Mouse (Mus musculus): ENCODE results near the gene Zfp638. TPM values are rescaled to one million over a fixed set of nuclear protein-coding genes. Genes with fewer than 3 reads are reported as not detected.
"Not testable (repeated sequence)": the region's sequence is repeated elsewhere in the genome, so short reads cannot be mapped to it uniquely, and the experiment has no call there.

Zfp638 gene
- total RNA-seq (2021), result 10 to 100 TPM; 57.2 to 73.8 TPM
- long read RNA-seq, experiment 1, partial matches to known transcripts, result 3 of 17 reads
- long read RNA-seq, experiment 1, other reads (novel, unspliced or antisense), result 13 of 17 reads
- long read RNA-seq, experiment 2, partial matches to known transcripts, result 2 of 15 reads
- long read RNA-seq, experiment 2, other reads (novel, unspliced or antisense), result 13 of 15 reads

- peak; percentile 94 to 96 for DNase-seq
- intact Hi-C loops (cut with DNase I), result no loop called here
These were observed at the start of gene Zfp638 for GRCm38 (mm10) chr6:83866954-83867597. TSS of gene Zfp638 (plus strand) at chr6:83867109.

DNA sequence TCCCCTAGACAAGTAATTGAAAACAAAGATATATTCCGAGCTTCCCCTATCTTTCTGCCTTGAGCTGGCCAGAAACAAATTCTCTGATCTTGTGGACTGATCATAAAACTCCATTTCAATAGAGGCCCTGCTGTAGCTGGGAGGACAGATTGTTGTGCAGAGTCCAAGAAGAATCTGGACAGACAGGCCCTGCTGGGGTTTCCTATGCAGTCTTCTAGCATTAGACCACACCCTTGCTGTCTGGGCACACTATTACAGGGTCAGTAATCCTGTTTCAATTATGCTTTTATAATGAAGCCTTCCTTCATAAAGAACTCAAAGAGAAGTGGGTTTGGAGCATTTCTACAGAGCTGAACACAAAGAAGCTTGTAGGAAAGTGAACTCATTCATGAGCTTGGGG, 47.9 kb upstream of the Zfp638 start:
- intact Hi-C loops (cut with DNase I), result no loop called here
- DNase-seq, result no peak

- DNase-seq, result no peak
- intact Hi-C loops (cut with DNase I), result no loop called here
These were observed 46.0 kb upstream of the Zfp638 start for GRCm38 (mm10) chr6:83820727-83821515.

GRCm38 (mm10) chr6:83821856-83822255, 45.1 kb upstream of the Zfp638 start:
- no peak for DNase-seq
- intact Hi-C loops (cut with DNase I), result no loop called here

DNA sequence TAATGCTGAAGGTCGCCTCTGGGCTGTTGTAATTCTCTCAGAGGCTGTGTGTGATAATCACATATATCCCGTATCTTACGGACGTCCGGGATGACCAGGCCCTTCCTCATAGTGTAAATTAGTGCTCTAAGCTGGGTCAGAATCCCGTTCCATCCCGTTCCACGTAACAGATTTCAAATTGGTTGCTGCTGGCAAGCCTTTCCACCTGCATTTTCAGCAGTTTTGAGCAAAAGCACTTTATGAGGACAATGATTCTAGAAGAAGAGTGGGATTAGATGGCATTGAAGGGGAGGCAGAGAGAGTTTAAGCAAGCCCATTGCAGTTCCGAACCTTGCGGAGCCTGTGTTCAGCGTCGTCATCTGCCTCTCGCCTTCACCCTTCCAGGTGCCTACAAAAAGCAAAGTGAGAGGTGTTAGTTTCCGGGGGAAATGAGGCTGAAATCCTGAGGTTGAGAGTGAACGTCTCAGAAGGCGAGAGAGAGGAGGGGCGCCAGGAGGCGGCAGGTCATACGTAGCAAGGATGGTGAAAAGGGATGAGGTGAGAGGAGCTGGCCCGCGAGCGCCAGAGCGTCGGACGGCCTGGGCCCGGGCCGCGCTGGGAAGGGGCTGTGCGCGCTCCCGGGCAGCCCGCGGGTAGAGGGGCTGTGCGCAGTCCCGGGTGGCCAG, 35.8 kb upstream of the Zfp638 start:
- DNase-seq, result peak in 1 of 2 experiments; percentile 3
- intact Hi-C loops (cut with DNase I), result no loop called here

DNA sequence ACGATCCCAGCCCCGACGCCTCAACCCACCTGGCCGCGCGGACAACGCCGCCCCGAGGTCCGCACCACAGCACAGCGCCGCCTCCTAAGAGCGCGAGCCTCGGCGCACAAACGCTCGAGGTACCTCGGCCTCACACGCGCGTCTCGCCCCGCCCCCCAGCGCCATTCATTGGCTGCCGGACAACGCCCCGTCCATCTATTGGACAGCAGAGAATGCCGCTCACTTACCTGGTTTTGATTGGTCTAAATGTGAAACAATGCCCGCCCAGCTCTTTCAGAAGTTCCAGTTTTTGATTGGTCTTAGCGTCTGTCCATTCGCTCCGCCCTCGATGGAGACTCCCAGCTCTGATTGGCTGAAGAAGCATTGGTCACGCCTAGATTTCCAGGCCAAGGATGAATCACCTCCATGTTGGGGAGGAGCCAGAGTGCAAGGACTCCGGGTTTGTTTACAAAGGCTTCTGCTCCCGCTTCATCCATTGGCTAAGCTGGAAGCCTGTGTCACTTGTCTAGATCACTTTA, 35.2 kb upstream of the Zfp638 start, which contains the start of gene Paip2b:
Gene Paip2b, minus strand, starts transcription at position 136 of the 518 bp plus-strand sequence.
- intact Hi-C loops (cut with DNase I), result no loop called here
- DNase-seq, result peak; percentile 98

DNA sequence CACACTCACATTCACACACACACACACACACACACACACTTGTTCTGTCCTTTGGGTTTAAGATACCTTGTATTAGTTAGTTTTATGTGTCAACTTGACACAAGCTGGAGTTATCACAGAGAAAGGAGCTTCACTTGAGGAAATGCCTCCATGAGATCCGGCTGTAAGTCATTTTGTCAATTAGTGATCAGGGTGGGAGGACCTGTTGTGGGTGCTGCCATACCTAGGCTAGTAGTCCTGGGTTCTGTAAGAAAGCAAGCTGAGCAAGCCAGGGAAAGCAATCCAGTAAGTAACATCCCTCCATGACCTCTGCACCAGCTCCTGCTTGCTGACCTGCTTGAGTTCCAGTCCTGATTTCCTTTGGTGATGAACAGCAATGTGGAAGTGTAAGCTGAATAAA, 34.5 kb upstream of the Zfp638 start:
- not testable (repeated sequence) for DNase-seq

DNA sequence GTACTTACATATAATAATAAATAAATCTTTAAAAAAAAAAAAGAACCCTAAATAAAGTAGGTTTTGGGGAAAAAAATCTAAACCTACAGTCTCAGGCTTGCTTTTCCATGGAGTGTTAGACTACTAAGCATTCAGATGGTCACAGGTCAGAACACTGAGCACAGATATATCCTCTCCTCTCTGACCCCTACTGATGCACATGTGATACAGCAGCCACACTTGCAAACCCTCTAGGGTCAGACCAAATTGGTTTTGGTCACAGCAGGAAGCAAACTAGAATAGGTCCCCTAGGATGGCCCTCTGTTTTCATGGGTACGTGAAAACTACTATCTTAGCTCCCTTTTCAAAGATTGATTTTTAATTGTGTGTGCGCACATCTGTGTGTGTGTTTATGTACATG, 30.1 kb upstream of the Zfp638 start:
- DNase-seq, result no peak
- intact Hi-C loops (cut with DNase I), result no loop called here

More for the DNA sequence above, 34.5 kb upstream of the Zfp638 start:
- intact Hi-C loops (cut with DNase I), result not testable (repeated sequence)

- DNase-seq, result no peak
- intact Hi-C loops (cut with DNase I), result no loop called here
These were observed 28.9 kb upstream of the Zfp638 start for GRCm38 (mm10) chr6:83838046-83838445.

DNA sequence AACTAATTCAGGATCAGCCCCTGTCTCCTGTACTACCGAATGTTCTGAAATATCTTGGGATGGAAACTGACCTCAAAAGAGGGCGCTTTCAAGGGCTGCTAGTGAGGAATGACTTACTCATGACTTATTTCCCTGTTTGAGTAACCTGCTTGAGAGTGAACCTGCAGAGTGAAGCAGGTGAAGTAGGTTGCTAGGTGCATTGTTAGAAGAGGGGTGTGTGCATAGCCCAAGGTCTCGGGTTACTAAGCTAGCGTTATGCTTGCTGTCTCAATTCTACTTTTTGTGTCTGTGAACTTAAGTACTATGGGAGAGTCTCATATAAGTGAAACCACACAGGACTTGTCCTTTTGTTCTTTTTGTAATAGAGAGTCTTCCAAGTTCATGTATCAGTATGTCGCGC, 26.8 kb upstream of the Zfp638 start:
- no peak for DNase-seq
- intact Hi-C loops (cut with DNase I), result no loop called here

DNA sequence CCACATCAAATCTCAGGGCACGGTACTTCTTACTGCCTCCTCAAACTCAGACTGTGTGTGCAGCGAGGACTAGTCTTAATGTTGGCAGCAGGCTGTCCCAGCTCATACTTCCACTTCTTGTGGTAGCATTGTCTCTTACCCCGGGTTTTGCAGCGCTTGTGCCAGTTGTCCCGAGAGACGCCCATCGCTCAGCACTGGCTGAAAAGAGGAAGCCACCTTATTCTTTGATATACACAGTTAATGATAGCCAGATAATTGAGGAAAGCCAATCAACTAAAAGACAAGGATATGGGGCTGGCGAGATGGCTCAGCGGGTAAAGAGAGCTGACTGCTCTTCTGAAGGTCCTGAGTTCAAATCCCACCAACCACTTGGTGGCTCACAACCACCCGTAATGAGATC, 22.0 kb upstream of the Zfp638 start:
- DNase-seq, result no peak
- intact Hi-C loops (cut with DNase I), result no loop called here

GRCm38 (mm10) chr6:83846141-83846540, 20.8 kb upstream of the Zfp638 start:
- intact Hi-C loops (cut with DNase I), result no loop called here
- no peak for DNase-seq

- intact Hi-C loops (cut with DNase I), result no loop called here
- DNase-seq, result no peak
These were observed 17.5 kb upstream of the Zfp638 start for GRCm38 (mm10) chr6:83849446-83849845.

GRCm38 (mm10) chr6:83857476-83857875, 9.4 kb upstream of the Zfp638 start:
- intact Hi-C loops (cut with DNase I), result no loop called here

DNA sequence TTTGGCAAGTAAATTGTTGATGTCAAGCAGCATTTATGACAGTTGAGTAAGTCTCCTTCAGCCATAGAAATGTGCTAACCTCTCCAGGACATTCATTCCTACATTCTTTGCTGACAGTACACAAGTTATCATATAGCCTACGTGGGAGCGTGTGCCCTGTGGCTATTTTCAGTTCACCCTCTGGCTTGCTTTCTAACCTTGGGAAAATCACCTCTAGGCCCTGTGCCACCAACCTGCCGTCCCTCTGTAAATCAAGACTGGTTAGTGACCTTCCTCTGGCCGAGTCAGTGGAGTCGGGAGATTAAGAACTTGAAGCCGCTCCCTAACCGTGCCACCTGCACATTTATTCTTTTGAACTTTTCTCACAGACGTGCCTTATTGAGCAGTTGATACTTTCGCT, 6.9 kb upstream of the Zfp638 start:
- DNase-seq, result peak; percentile 42 to 51
- intact Hi-C loops (cut with DNase I), result no loop called here

More at GRCm38 (mm10) chr6:83857476-83857875, 9.4 kb upstream of the Zfp638 start:
- DNase-seq, result no peak

- DNase-seq, result no peak
- intact Hi-C loops (cut with DNase I), result no loop called here
These were observed 3.4 kb upstream of the Zfp638 start for GRCm38 (mm10) chr6:83863538-83863937.

GRCm38 (mm10) chr6:83866423-83866822, 486 bp upstream of the Zfp638 start:
- DNase-seq, result no peak
- intact Hi-C loops (cut with DNase I), result no loop called here

DNA sequence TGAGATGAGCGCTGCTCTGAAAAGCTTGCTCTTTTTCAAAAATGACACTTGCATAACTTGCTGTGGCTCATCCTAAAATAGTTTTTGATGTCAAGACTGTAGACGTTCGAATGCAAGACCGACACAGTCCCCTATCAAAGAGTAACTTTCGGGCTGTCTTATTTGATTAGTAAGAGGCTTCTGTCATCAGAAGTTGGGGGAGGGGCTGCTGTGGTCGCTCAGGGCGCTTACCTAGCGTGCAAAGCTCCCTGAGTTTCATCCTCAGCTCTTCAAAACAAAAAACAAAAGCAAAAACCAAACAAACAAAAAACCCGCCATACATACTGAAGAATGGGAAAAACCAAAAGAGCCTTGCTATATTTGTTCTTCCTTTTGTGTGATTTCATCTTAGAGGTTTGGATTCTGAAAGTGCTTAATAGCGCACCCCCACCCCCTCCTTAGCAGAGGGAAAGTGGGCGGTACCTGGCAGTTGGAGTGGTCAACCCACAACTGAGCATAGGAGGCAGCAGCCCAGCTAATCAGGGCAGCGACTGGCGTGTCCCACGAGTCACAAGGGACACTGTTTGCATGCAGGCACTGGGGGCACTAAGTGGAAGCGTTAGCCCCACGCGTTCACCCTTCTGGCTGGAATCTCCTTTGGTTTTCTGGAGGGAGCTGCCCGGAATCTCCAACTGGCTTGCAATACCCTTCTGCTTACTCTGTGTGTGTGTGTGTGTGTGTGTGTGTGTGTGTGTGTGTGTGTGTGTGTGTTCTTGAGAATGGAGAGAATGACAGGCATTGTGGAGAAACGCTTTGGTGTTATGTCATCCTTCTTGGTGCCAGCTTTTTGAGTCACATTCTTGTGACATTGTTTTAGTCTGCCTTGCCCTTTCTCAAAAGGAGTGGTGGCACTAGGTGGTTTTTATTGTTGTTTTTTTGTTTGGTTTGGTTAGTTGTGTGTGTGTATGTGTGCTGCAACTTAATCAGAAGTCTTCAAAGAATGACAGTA, 983 bp downstream of the Zfp638 start:
- intact Hi-C loops (cut with DNase I), result no loop called here
- DNase-seq, result peak; percentile 64 to 77

GRCm38 (mm10) chr6:83879815-83880214, 12.9 kb downstream of the Zfp638 start:
- intact Hi-C loops (cut with DNase I), result loop anchor here (2.0 kb wide), 2 partner anchors 33 to 181 kb away; no protein-coding TSS in a partner anchor
- DNase-seq, result peak; percentile 39 to 77
